Mouse (Mus musculus) megakaryocyte progenitor cell, adult 5-6 weeks (primary cell): ENCODE data around the gene Senp2. TPM values are rescaled to one million over a fixed set of nuclear protein-coding genes. Genes with fewer than 3 reads are reported as not detected.

ENCODE experiments used
- ATAC-seq: replicated peaks from 2 replicates; pipeline ENCODE4 v1.8.0; 2016; ENCODE audit warnings: mild to moderate bottlenecking, moderate TSS enrichment, inconsistent platforms; ENCODE audit not compliant: poor library complexity
- total RNA-seq, 2 experiments: library from RNA; stranded (forward) in 1 of 2; stranded (reverse) in 1 of 2; fragments of 157-497, 149-512 nt in 1 of 2; fragments of 200-1000 nt in 1 of 2; gene quantifications; 2 replicates each; pipeline versions ENCODE4 v1.2.3 to v1.2.4; 2015 to 2017

Senp2 gene
- total RNA-seq, 2 experiments from 2014 or later = 42.4 to 48.9 TPM

GRCm38 (mm10) chr16:22015569-22015968, 6.3 kb downstream of the Senp2 start:
- ATAC-seq = peak; percentile 42; the same call in 1 of the 2 replicates

DNA sequence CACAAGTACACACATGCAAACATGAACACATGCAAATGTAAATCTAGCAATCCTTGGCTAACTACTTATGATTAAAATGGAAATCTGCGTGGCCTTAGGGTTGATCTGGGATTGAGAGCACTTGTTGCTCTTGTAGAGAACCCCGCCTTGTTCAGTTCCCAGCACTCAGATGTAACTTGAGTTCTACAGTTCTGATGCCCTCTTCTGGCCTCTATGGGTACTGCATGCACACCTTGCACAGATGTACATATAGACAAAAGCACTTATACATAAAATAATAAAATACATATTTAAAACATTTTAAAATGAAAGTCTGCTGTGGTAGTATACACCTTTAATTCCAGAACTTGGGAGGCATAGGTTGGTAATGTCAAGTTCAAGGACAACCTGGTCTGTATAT, 12.8 kb downstream of the Senp2 start:
- peak; percentile 50; the same call in 1 of the 2 replicates for ATAC-seq

- no peak for ATAC-seq
These were observed 18.2 kb downstream of the Senp2 start for GRCm38 (mm10) chr16:22027474-22027873.

GRCm38 (mm10) chr16:22038554-22038953, 29.3 kb downstream of the Senp2 start:
- no peak for ATAC-seq

DNA sequence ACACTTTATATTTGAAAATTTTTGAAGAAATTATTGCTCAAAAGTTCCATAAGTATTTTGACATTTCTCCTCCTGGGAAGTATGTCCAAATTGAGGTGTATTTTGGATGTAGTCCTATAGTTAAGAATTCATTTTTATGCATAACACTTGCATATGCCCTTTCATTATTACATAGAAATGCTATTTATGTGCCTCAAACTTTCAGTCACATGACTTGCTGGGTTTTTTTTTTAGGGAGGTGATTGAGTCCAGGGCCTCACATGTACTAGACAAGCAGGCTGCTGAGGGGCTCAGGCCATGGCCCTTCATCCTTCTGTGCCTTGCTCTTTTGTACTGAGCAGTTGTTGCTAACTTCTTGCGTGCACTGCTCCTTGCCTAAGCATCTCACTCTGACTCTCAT, 30.7 kb downstream of the Senp2 start:
- ATAC-seq = no peak

- peak; percentile 51 for ATAC-seq
These were observed 34.5 kb downstream of the Senp2 start for GRCm38 (mm10) chr16:22043830-22044229.

DNA sequence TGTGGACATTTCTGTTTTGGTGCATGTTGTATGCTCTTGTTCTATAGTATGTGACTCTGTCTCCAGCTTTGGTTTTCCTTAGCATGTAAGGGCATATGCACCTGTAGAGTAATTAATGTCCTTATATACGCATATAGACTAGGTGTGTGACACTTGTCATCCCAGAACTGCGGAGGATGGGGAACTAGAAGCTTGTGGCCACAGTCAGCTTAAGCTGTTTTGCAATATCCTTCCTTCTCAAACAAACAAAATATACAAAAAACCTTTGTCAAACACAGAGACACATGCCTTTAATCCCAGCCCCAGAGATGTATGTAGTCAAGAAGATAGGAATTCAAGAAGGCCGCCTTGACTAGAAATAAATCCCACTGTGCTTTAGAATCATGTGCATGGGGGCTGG, 36.6 kb downstream of the Senp2 start:
- ATAC-seq = no peak; the same call in 1 of the 2 replicates

DNA sequence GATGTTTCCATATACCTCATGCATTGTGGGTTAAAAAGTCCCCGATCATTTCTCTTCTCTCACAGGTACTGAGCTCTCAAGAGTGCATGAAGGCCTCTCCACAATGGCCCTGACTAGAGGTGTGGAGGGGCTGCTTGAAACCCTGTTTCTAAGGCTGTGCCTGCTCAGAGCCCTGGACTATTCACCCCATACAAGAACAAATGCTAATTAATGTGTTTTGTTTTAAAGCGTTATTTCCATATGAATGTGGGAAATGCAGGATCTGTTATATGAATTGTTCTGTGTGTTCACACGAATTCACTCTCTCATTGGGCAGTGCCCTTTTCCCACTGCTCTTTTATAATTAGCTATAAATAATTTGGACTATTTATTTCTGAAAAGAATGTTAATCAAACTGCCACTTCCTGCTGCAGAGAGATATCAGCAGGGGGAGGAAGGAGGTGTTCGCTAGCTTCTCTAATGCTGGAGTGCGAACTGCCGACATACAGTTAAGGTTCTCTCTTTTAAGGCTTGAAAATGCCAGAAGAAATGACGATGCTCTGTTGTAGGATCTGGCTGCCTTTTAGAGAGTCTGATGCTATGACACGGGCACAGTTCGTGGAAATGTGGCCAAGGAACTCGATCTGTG, 37.6 kb downstream of the Senp2 start:
- ATAC-seq = peak; percentile 20; the same call in 1 of the 2 replicates

DNA sequence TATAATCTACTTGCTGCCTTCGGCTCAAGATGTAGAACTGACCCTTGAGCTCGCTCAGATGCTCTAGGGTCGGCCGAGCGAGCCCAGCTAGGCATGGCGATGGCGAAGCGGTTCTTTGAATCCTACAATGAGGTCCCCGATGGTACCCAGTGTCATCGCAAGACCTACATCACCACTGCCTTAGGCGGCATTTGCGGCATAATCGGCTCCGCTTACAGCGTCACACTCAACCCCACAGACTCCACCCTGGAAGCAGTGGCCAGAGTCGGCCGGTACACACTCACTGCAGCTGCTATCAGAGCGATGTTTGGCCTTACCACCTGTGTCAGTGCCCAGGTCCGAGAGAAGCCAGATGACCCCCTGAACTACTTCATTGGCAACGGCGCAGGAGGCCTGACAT, 44.1 kb downstream of the Senp2 start:
- no peak for ATAC-seq

DNA sequence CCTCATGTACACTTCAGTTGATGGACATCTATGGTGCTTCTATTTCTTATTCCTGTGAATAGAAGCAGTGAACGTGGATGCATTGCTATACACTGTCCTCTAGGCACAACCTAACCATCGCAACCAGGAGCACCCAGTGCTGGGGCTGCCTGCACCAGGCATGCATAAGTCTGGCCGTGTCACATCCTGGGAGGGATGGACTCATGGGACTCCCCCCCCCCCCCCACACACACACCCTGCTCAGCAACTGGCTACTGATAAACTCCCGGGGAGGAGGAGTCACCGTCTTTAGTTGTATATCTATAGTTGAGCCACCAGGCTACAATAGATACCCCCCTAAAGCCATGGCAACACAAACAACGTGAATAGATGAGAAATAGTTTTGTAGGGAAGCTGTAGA, 48.2 kb downstream of the Senp2 start:
- ATAC-seq = peak; percentile 80

DNA sequence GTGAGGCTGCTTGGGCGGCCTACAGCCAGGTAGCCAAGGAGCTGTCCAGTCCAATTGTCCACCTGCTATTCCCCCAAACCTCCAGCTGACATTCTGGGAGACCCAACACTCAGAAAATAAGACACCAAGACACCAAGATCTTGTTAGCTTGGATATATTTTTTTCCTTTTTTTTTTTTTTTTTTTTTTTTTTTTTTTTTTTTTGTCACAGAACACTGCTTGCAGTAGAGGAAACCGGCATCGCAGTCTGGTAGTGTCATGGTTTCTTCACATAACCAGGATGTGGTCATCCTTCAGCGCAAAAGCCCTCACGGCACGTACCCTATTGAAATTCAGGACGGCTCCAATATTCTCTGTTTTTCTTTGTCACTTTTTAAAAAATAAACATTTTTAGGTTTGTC, 49.6 kb downstream of the Senp2 start:
- no peak for ATAC-seq

DNA sequence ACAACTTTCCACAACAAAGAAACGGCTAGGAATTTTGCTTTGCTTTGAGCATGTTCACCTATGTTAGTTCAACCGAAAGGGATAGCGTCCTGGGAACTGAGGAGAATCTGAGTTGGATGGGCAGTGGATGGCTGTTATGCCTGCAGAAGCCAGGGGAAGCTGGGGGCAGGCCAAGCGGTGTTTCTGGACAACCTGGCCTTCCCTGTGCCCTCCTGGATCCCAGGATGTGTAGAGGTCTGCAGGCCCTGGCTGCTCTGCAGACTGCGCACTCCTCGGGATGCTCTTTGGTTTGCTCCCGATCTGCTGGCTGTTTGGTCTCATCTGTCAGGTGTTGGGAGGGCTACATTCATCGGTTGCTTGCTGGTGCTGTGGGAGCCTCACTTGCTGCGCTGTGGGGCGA, 51.1 kb downstream of the Senp2 start:
- ATAC-seq = no peak

DNA sequence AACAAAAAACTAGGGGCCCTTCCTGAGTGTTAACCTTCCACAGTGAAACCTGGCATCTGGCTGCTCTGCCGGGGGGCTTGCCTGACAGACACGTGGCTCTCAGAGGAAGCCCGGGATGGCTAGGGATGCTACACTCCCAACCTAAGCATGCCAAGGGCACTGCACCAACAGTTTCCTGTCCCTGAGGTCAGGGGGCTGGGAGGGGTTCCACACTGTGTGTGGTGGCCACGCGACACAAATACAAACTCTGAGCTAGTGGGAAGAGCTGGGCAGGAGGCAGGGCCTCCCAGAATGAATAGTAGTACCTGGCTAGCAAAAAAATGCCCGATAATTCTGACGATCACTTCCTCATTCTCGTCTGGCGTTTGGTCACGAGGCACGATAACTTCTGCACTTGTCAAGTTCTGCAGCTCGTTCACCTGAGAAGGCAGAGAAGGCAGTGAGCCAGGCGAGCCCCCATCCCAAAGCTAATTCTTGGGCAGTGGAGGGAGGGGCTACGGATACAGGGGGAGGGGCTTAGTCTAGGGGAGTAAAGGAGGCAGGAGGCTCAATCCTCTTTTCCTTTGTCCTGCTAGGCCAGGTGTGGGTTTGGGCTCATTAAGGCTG, 52.4 kb downstream of the Senp2 start:
- ATAC-seq = peak; percentile 24

GRCm38 (mm10) chr16:22062284-22062683, 53.0 kb downstream of the Senp2 start:
- 0 out of 2 replicates have a peak, but pooled peaks have one; percentile 33 for ATAC-seq

- no peak for ATAC-seq
These were observed 56.3 kb downstream of the Senp2 start for GRCm38 (mm10) chr16:22065536-22065935.

DNA sequence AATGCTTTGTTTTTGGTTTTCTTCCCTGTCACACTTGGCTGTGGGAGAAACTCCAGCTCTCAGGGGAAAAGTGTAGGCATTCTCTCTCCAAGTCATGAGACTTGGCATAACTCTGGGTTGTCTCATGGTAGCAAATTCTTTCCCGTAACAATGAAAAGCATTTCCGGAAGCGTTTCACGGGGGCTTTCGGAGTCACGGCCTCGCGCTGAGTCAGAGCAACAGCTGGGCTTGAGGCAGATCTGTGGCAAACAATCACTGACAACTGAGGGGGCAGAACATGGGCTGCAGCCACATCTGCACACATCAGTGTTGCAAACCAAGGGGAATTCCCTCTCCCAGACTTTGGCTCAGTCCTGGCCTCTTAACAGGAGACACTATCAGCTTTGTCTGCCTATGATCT, 58.1 kb downstream of the Senp2 start:
- no peak for ATAC-seq

GRCm38 (mm10) chr16:22071361-22071760, 62.1 kb downstream of the Senp2 start:
- no peak for ATAC-seq

- ATAC-seq = no peak
These were observed 65.8 kb downstream of the Senp2 start for GRCm38 (mm10) chr16:22075067-22075466.

GRCm38 (mm10) chr16:22075829-22076619, 66.7 kb downstream of the Senp2 start:
- ATAC-seq = peak; percentile 57

DNA sequence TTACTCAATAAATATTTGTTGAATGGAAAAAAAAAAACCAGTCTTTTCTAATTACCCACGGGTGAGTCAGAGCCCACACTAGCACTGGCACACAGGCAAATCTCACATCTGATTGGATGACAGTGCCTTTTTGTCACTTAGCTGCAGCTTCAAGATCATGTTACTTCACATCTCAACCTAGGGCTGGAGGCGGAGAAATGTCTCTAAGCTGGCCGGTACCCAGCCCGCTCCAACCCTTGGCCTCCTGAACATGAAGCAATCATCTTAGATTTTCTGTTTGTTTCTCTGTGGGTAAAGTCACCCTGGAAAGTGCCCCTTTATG, 67.3 kb downstream of the Senp2 start:
- ATAC-seq = peak; percentile 75

GRCm38 (mm10) chr16:22080125-22080710, 70.9 kb downstream of the Senp2 start:
- no peak for ATAC-seq

GRCm38 (mm10) chr16:22085411-22085810, 76.1 kb downstream of the Senp2 start:
- ATAC-seq = no peak
